In genomic region chrX:151343761-151344500, GRCm38 (mm10) we compare ENCODE assay signal across 8 mouse cellular contexts. TPM values are rescaled to one million over a fixed set of nuclear protein-coding genes. Genes with fewer than 3 reads are reported as not detected.
DNase-seq lines count a peak whose midpoint lies in the region; ATAC-seq and TF ChIP-seq lines count a peak whose summit lies in the region.

Gene Fam120c, plus strand, starts transcription at chrX:151344175.

- H3K79me2 ChIP-seq in liver, adult 2 months (ENCODE audit: control insufficient read depth, insufficient read depth, low read length) = peaks cover 7% of the 10 kb centered on the region; the same call in 1 of the 2 replicates
- H3K79me2 ChIP-seq in myocyte (ENCODE audit: control insufficient read depth, insufficient read depth) = no peaks in the 10 kb centered on the region

- no peak for TF ChIP-seq CTCF in kidney, postnatal 0 days (IDR thresholded peaks at IDR 0.05; ENCODE audit: low read depth)
- TF ChIP-seq CTCF in liver, adult 2 months (IDR thresholded peaks at IDR 0.05; ENCODE audit: low read depth, low read length) = no peak

- DNase-seq in kidney, postnatal 0 days (ENCODE audit: low spot score) = peak; percentile 78
- peak; percentile 66 for DNase-seq in liver, adult 2 months (ENCODE audit: extremely low read depth, low read depth, low spot score)
- DNase-seq in spleen, postnatal 4 days (ENCODE audit: low spot score in 2 of 2) = peak; percentile 77 to 88

- TF ChIP-seq POLR2A in liver, adult 2 months (IDR thresholded peaks at IDR 0.05; ENCODE audit: extremely low read depth, insufficient read depth, low read length) = no peak
- peak; percentile 40 for TF ChIP-seq POLR2A in myocyte (IDR thresholded peaks at IDR 0.05; ENCODE audit: insufficient read length, low read depth)

- peak within 1 kb of the TSS; percentile 19 for H3ac ChIP-seq in myocyte (ENCODE audit: control insufficient read depth, insufficient read length)

- H3K4me3 ChIP-seq in brown adipose tissue, adult 24 weeks (ENCODE audit: insufficient read depth, low read depth, low read length) = peak within 1 kb of the TSS; percentile 98
- H3K4me3 ChIP-seq in heart, embryonic 13.5 days = peak within 1 kb of the TSS; percentile 76
- peak within 1 kb of the TSS; percentile 57 for H3K4me3 ChIP-seq in kidney, postnatal 0 days (replicated peaks; ENCODE audit: low read depth, low read length)
- H3K4me3 ChIP-seq in liver, adult 2 months (ENCODE audit: insufficient read depth, low read depth, low read length) = peak within 1 kb of the TSS; percentile 84
- H3K4me3 ChIP-seq in myocyte = peak within 1 kb of the TSS; percentile 32

- peak; percentile 76 for ATAC-seq in CD4-positive, CD25-positive, alpha-beta regulatory T cell, adult 4 months
- ATAC-seq in erythroid progenitor cell, adult 5-6 weeks (replicated peaks; ENCODE audit: low FRiP score, poor library complexity, severe bottlenecking) = peak; percentile 80
- ATAC-seq in heart, embryonic 13.5 days (ENCODE audit: extremely low read depth, insufficient number of reproducible peaks, low FRiP score, low TSS enrichment) = peak; percentile 87
- ATAC-seq in kidney, postnatal 0 days (replicated peaks; ENCODE audit: low FRiP score, low read depth) = peak; percentile 92

- H3K27me3 ChIP-seq in heart, embryonic 13.5 days (replicated peaks) = peaks cover 18% of the 10 kb centered on the region; the same call in 1 of the 2 replicates
- no peaks in the 10 kb centered on the region for H3K27me3 ChIP-seq in kidney, postnatal 0 days (ENCODE audit: insufficient read depth, low read length)
- H3K27me3 ChIP-seq in liver, adult 2 months (ENCODE audit: control insufficient read depth, insufficient read depth, low read length) = no peaks in the 10 kb centered on the region
- H3K27me3 ChIP-seq in myocyte (ENCODE audit: control insufficient read depth, insufficient read depth, insufficient read length) = no peaks in the 10 kb centered on the region

- H3K9ac ChIP-seq in heart, embryonic 13.5 days = peak within 1 kb of the TSS; percentile 85
- H3K9ac ChIP-seq in kidney, postnatal 0 days (ENCODE audit: low read depth, low read length) = peak within 1 kb of the TSS; percentile 67
- peak within 1 kb of the TSS; percentile 82 for H3K9ac ChIP-seq in liver, adult 2 months (ENCODE audit: low read depth, low read length)

- H3K4me2 ChIP-seq in heart, embryonic 13.5 days = peak within 1 kb of the TSS; percentile 77
- H3K4me2 ChIP-seq in kidney, postnatal 0 days (ENCODE audit: low read length) = peak within 1 kb of the TSS; percentile 67
- H3K4me2 ChIP-seq in myocyte (ENCODE audit: low read depth) = peak within 1 kb of the TSS; percentile 75

- no peaks in the 10 kb centered on the region for H3K9me3 ChIP-seq in heart, embryonic 13.5 days
- H3K9me3 ChIP-seq in kidney, postnatal 0 days (replicated peaks; ENCODE audit: low read length) = no peaks in the 10 kb centered on the region

- H3K27ac ChIP-seq in brown adipose tissue, adult 24 weeks (replicated peaks; ENCODE audit: low read depth, low read length) = peak within 1 kb of the TSS; percentile 98
- peak within 1 kb of the TSS; percentile 87 for H3K27ac ChIP-seq in heart, embryonic 13.5 days (replicated peaks)
- H3K27ac ChIP-seq in kidney, postnatal 0 days = peak within 1 kb of the TSS; percentile 81
- H3K27ac ChIP-seq in liver, adult 2 months (replicated peaks; ENCODE audit: insufficient read depth, low read depth, low read length) = peak within 1 kb of the TSS; percentile 93

- no peaks in the 10 kb centered on the region for H3K36me3 ChIP-seq in heart, embryonic 13.5 days
- H3K36me3 ChIP-seq in kidney, postnatal 0 days (ENCODE audit: insufficient read depth, low read length) = no peaks in the 10 kb centered on the region
- no peaks in the 10 kb centered on the region for H3K36me3 ChIP-seq in liver, adult 2 months (ENCODE audit: control insufficient read depth, insufficient read depth, low read length)
- no peaks in the 10 kb centered on the region for H3K36me3 ChIP-seq in myocyte (ENCODE audit: control insufficient read depth, insufficient read depth)

- H3K4me1 ChIP-seq in brown adipose tissue, adult 24 weeks (ENCODE audit: control insufficient read depth, insufficient read depth, insufficient read length, low read length) = no peaks in the 10 kb centered on the region
- H3K4me1 ChIP-seq in heart, embryonic 13.5 days = peaks cover 19% of the 10 kb centered on the region
- H3K4me1 ChIP-seq in kidney, postnatal 0 days (replicated peaks; ENCODE audit: insufficient read depth, low read length) = no peaks in the 10 kb centered on the region
- H3K4me1 ChIP-seq in liver, adult 2 months (ENCODE audit: control insufficient read depth, insufficient read depth, low read length) = no peaks in the 10 kb centered on the region

- 6% methylated on average over 49 of the region's 56 CpGs for WGBS in heart, embryonic 13.5 days
- WGBS in kidney, postnatal 0 days = 18% methylated on average over 42 of the region's 56 CpGs
- under 1% methylated on average over 35 of the region's 56 CpGs for WGBS in liver, adult 2 months

TF ChIP-seq in myocyte, 11 proteins besides CTCF, POLR2A, EP300 and RAD21:
- TF ChIP-seq MYOG (IDR thresholded peaks at IDR 0.05; ENCODE audit: control insufficient read depth in 1 of 3, insufficient read depth in 1 of 3, insufficient read length in 2 of 3, low read depth in 2 of 3) (no peak), MAX (IDR thresholded peaks at IDR 0.05; ENCODE audit: low read depth) (no peak), MYOD1 (IDR thresholded peaks at IDR 0.05; ENCODE audit: control insufficient read depth in 1 of 3, insufficient read length in 2 of 3, low read depth in 2 of 3) (no peak), SRF (IDR thresholded peaks at IDR 0.05; ENCODE audit: control insufficient read depth, insufficient read length, low read depth) (no peak), USF1 (IDR thresholded peaks at IDR 0.05; ENCODE audit: low read depth) (no peak), TCF3 (IDR thresholded peaks at IDR 0.05; ENCODE audit: insufficient read length, low read depth) (no peak), REST (IDR thresholded peaks at IDR 0.05; ENCODE audit: insufficient read depth, insufficient read length) (no peak), TCF12 (IDR thresholded peaks at IDR 0.05; ENCODE audit: insufficient read depth, poor library complexity, severe bottlenecking) (no peak), CEBPB (IDR thresholded peaks at IDR 0.05; ENCODE audit: insufficient read depth, poor library complexity, severe bottlenecking) (no peak), E2F4 (IDR thresholded peaks at IDR 0.05; ENCODE audit: insufficient read depth) (no peak), POLR2AphosphoS2 (IDR thresholded peaks at IDR 0.05; ENCODE audit: insufficient read length, low read depth) (no peak)

RNA-seq across cellular contexts. Expression of gene Fam120c, which starts in this region (rescaled TPM):
- 1 to 10 TPM; 1.3 to 1.7 TPM for polyA plus RNA-seq in CD4-positive, CD25-positive, alpha-beta regulatory T cell, adult 4 months (2017; shearing (Covaris generic))
- polyA plus RNA-seq in brown adipose tissue, adult 24 weeks (2012; ENCODE audit: insufficient read depth, insufficient read length, missing spikeins) = 3.3 and 5.4 TPM in 2 replicates
- 0.84 and 2.5 TPM in 2 replicates for total RNA-seq in erythroid progenitor cell, adult 5-6 weeks (2015; ENCODE audit: low replicate concordance)
- total RNA-seq in erythroid progenitor cell, adult 5-6 weeks (2017; ENCODE audit: low replicate concordance) = 0.77 and 1.3 TPM in 2 replicates
- 2.8 and 2.9 TPM in 2 replicates for polyA plus RNA-seq in heart, embryonic 13.5 days (2015; fragmentation: Nextera tagmentation; extraction: Ambion mirVana)
- 2.9 and 3.1 TPM in 2 replicates for polyA plus RNA-seq in kidney, postnatal 0 days (2015; fragmentation: Nextera tagmentation; extraction: Ambion mirVana)
- 3.0 and 4.1 TPM in 2 replicates for total RNA-seq in liver, adult 2 months (2014; rRNA removed)
- 1.1 and 1.2 TPM in 2 replicates for polyA plus RNA-seq in liver, adult 2 months (2012; rRNA removed)
- 3.0 TPM for polyA plus RNA-seq in myocyte (2012; fragmentation: generic; extraction: Trizol)

Comparison
In these comparisons a context has a peak if more than half of its experiments do, and no peak if none do; other contexts are left out.
1. Peak in every context shown above with its lines: DNase-seq, ATAC-seq, H3K4me3 ChIP-seq and H3K27ac ChIP-seq.
2. H3K4me3 ChIP-seq: peak in every context shown above with its lines; median percentile 98 in brown adipose tissue, adult 24 weeks; 84 in liver, adult 2 months; 76 in heart, embryonic 13.5 days; 57 in kidney, postnatal 0 days; 32 in myocyte.